Mouse (Mus musculus) lung, embryonic 14.5 days (tissue): ENCODE data around the gene Cd274. TPM values are rescaled to one million over a fixed set of nuclear protein-coding genes. Genes with fewer than 3 reads are reported as not detected.

Experiments used
- ATAC-seq: fragments of 200-750 bp; cut with Nextera tagmentation; 2 replicates; pipeline ENCODE4 v1.8.0; 2017; ENCODE audit warnings: mild to moderate bottlenecking, moderate TSS enrichment, moderate library complexity; ENCODE audit not compliant: insufficient read depth
- DNase-seq: peaks from one replicate; pipeline ENCODE4 v3.0.0-alpha.2; 2015
- H3K27ac ChIP-seq: fragments of 300-500 bp; sonication (generic); 2 replicates; pipeline ENCODE4 v1.5.1; 2014; ENCODE audit warnings: low read depth, mild to moderate bottlenecking, moderate library complexity
- H3K27me3 ChIP-seq: fragments of 300-500 bp; sonication (generic); 2 replicates; pipeline ENCODE4 v1.6.1; 2014; ENCODE audit warnings: low read length, control low read depth; ENCODE audit not compliant: insufficient read depth
- H3K36me3 ChIP-seq: fragments of 300-500 bp; sonication (generic); 2 replicates; pipeline ENCODE4 v1.6.1; 2014; ENCODE audit warnings: control low read depth; ENCODE audit not compliant: insufficient read depth
- H3K4me1 ChIP-seq: fragments of 300-500 bp; sonication (generic); 2 replicates; pipeline ENCODE4 v1.6.1; 2014; ENCODE audit warnings: antibody characterized with exemption, control low read depth; ENCODE audit not compliant: insufficient read depth
- H3K4me2 ChIP-seq: fragments of 300-500 bp; sonication (generic); 2 replicates; pipeline ENCODE4 v1.6.1; 2014; ENCODE audit warnings: mild to moderate bottlenecking
- H3K4me3 ChIP-seq: fragments of 300-500 bp; sonication (generic); 2 replicates; pipeline ENCODE4 v1.5.1; 2014; ENCODE audit warnings: low read depth, low read length
- H3K9ac ChIP-seq: fragments of 300-500 bp; sonication (generic); 2 replicates; pipeline ENCODE4 v1.6.1; 2014
- H3K9me3 ChIP-seq: fragments of 300-500 bp; sonication (generic); 2 replicates; pipeline ENCODE4 v1.6.1; 2016; ENCODE audit warnings: low read depth, low read length, control low read depth
- CTCF ChIP-seq: IDR thresholded peaks from 2 replicates; pipeline ENCODE4 v1.5.1; 2016; ENCODE audit warnings: antibody characterized with exemption, low read depth
- WGBS: fragments of 180-500 bp; shearing (Covaris S2); extraction: QIAGEN DNeasy Blood & Tissue Kit; methylation state at CpG from one replicate; pipeline ENCODE4 v1.1.7; 2014; 5-methylcytosine and 5-hydroxymethylcytosine counted together
- polyA plus RNA-seq: library from polyadenylated mRNA; unstranded; fragments of >200 nt; fragmentation: Nextera tagmentation; extraction: Ambion mirVana; gene quantifications from 2 replicates; pipeline ENCODE4 v1.2.1, GENCODE M21; 2014

Cd274 gene
- polyA plus RNA-seq, 1 experiment from 2014 or later: 0.25 TPM

GRCm38 (mm10) chr19:29365105-29365504 lies 2.1 kb upstream of the Cd274 start:
- Histone ChIP-seq H3K4me1 (0 out of 2 replicates have a peak, but pooled peaks cover 3% of the 10 kb centered on the region), H3K4me3 (no peak overlapping the region), H3K36me3 (no peaks in the 10 kb centered on the region), H3K27me3 (no peaks in the 10 kb centered on the region), H3K4me2 (no peak overlapping the region), H3K9ac (no peak overlapping the region), H3K9me3 (no peaks in the 10 kb centered on the region), H3K27ac (no peak overlapping the region)
- ATAC-seq (no peak), DNase-seq (no peak)
- 27% methylated on average over 3 of the region's 3 CpGs for WGBS
- TF ChIP-seq CTCF: no peak

GRCm38 (mm10) chr19:29366226-29366968 lies 858 bp upstream of the Cd274 start:
- ATAC-seq: no peak
- no peaks in the 10 kb centered on the region for H3K27me3 ChIP-seq
- peak overlapping the region; percentile 45 for H3K9ac ChIP-seq
- TF ChIP-seq CTCF: no peak
- no peaks in the 10 kb centered on the region for H3K9me3 ChIP-seq
- peak overlapping the region; percentile 52 for H3K4me3 ChIP-seq
- H3K36me3 ChIP-seq: no peaks in the 10 kb centered on the region
- peak overlapping the region; percentile 85 for H3K4me2 ChIP-seq
- DNase-seq: no peak
- 0 out of 2 replicates have a peak, but pooled peaks cover 3% of the 10 kb centered on the region for H3K4me1 ChIP-seq
- 49% methylated on average over 20 of the region's 20 CpGs for whole genome bisulfite sequencing
- no peak overlapping the region for H3K27ac ChIP-seq

- no peak overlapping the region for H3K4me2 ChIP-seq
- H3K9ac ChIP-seq: no peak overlapping the region
- H3K4me1 ChIP-seq: 0 out of 2 replicates have a peak, but pooled peaks cover 3% of the 10 kb centered on the region
- H3K9me3 ChIP-seq: no peaks in the 10 kb centered on the region
- 83% methylated on average over 2 of the region's 2 CpGs for WGBS
- no peak overlapping the region for H3K27ac ChIP-seq
- no peaks in the 10 kb centered on the region for H3K27me3 ChIP-seq
- TF ChIP-seq CTCF: no peak
- H3K36me3 ChIP-seq: no peaks in the 10 kb centered on the region
- DNase-seq: no peak
- no peak for ATAC-seq
- no peak overlapping the region for H3K4me3 ChIP-seq
Measured at GRCm38 (mm10) chr19:29368041-29368440, 786 bp downstream of the Cd274 start.

GRCm38 (mm10) chr19:29368671-29369309 lies 1.5 kb downstream of the Cd274 start:
- H3K27ac ChIP-seq: no peak overlapping the region
- no peak overlapping the region for H3K4me2 ChIP-seq
- WGBS: 86% methylated on average over 3 of the region's 3 CpGs
- no peaks in the 10 kb centered on the region for H3K27me3 ChIP-seq
- TF ChIP-seq CTCF: no peak
- H3K9ac ChIP-seq: no peak overlapping the region
- no peaks in the 10 kb centered on the region for H3K36me3 ChIP-seq
- H3K4me1 ChIP-seq: 0 out of 2 replicates have a peak, but pooled peaks cover 3% of the 10 kb centered on the region
- H3K9me3 ChIP-seq: no peaks in the 10 kb centered on the region
- DNase-seq: no peak
- no peak overlapping the region for H3K4me3 ChIP-seq
- ATAC-seq: no peak

GRCm38 (mm10) chr19:29370112-29370511 lies 2.9 kb downstream of the Cd274 start:
- Histone ChIP-seq H3K27me3 (no peaks in the 10 kb centered on the region), H3K4me3 (no peak overlapping the region), H3K9ac (no peak overlapping the region), H3K9me3 (no peaks in the 10 kb centered on the region), H3K27ac (no peak overlapping the region), H3K4me1 (0 out of 2 replicates have a peak, but pooled peaks cover 3% of the 10 kb centered on the region), H3K36me3 (no peaks in the 10 kb centered on the region), H3K4me2 (no peak overlapping the region)
- DNase-seq (no peak), ATAC-seq (no peak)
- 57% methylated on average over 12 of the region's 12 CpGs for WGBS
- TF ChIP-seq CTCF: no peak

GRCm38 (mm10) chr19:29370545-29371283 lies 3.5 kb downstream of the Cd274 start:
- no peaks in the 10 kb centered on the region for H3K27me3 ChIP-seq
- H3K36me3 ChIP-seq: no peaks in the 10 kb centered on the region
- ATAC-seq (no peak), DNase-seq (no peak)
- H3K27ac ChIP-seq: no peak overlapping the region
- H3K4me1 ChIP-seq: 0 out of 2 replicates have a peak, but pooled peaks cover 3% of the 10 kb centered on the region
- H3K4me2 ChIP-seq: no peak overlapping the region
- H3K4me3 ChIP-seq: no peak overlapping the region
- WGBS: 82% methylated on average over 7 of the region's 7 CpGs
- H3K9ac ChIP-seq: no peak overlapping the region
- no peak for TF ChIP-seq CTCF
- H3K9me3 ChIP-seq: no peaks in the 10 kb centered on the region
